Mouse (Mus musculus): Measurements from ENCODE around the gene Acot4.

DNA sequence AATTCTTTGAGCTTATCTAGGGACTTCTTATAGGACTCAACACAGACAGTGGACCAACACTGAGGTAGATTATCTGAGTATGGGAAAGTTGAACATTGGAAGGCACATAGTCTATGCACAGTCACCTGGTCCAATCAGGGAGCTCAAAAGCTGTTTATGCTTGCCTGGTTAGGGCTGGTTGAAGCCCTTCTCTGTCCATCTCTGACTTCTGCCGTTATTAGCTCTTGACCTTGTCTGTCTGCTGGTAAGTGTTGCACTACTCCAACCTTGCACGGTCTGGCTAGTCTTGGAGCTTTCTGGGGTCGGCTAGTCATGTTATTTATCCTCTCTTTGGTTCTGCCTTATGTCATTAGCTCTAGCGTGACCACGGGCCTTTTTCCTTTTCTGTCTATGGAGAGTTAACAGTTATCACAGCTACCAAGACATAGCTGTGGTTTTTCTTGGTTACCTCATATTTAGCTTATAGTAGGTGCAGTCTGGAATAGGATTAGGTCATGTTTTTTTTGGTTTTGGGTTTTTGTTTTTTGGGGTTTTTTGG is 13.8 kb downstream of the Acot4 start, which contains the start of gene Acot3:
- TF ChIP-seq CTCF (IDR thresholded peaks at IDR 0.05; ENCODE audit: borderline replicate concordance, insufficient read depth, low read length) = no peak
- no peak for TF ChIP-seq POLR2A (IDR thresholded peaks at IDR 0.05; ENCODE audit: low read depth, low read length)

All from embryonic fibroblast, embryonic 13.5 days (primary cell).